Mouse (Mus musculus) forebrain, postnatal 0 days (tissue): ENCODE measurements at regions not wholly inside any gene's neighbourhood (a gene's known extent, or its start where the extent isn't known, plus 50 kb on each side); places are given as distances from the start of the nearest gene placed in this dataset.
"Not testable (repeated sequence)": the region's sequence is repeated elsewhere in the genome, so short reads cannot be mapped to it uniquely, and the experiment has no call there.

Source experiments
- ATAC-seq: fragments of 200-750 bp; cut with Nextera tagmentation; 2 replicates; pipeline ENCODE4 v1.8.0; 2017; ENCODE audit warnings: mild to moderate bottlenecking, moderate library complexity
- DNase-seq: peaks from one replicate; pipeline ENCODE4 v3.0.0-alpha.2; 2015
- H3K27ac ChIP-seq: fragments of 300-500 bp; sonication (generic); 2 replicates; pipeline ENCODE4 v1.5.1; 2014; ENCODE audit warnings: low read depth, mild to moderate bottlenecking, antibody characterized with exemption, low read length, moderate library complexity, mixed read lengths
- H3K27me3 ChIP-seq: fragments of 300-500 bp; sonication (generic); 2 replicates; pipeline ENCODE4 v1.6.1; 2014; ENCODE audit warnings: mild to moderate bottlenecking, low read length, mixed read lengths; ENCODE audit not compliant: insufficient read depth
- H3K36me3 ChIP-seq: fragments of 300-500 bp; sonication (generic); 2 replicates; pipeline ENCODE4 v1.6.1; 2014; ENCODE audit warnings: mild to moderate bottlenecking, moderate library complexity; ENCODE audit not compliant: insufficient read depth
- H3K4me1 ChIP-seq: fragments of 300-500 bp; sonication (generic); 2 replicates; pipeline ENCODE4 v1.6.1; 2014; ENCODE audit warnings: antibody characterized with exemption; ENCODE audit not compliant: insufficient read depth
- H3K4me2 ChIP-seq: fragments of 300-500 bp; sonication (generic); 2 replicates; pipeline ENCODE4 v1.6.1; 2014; ENCODE audit warnings: low read depth, mild to moderate bottlenecking, moderate library complexity
- H3K4me3 ChIP-seq: fragments of 300-500 bp; sonication (generic); 2 replicates; pipeline ENCODE4 v1.5.1; 2014; ENCODE audit warnings: low read depth, low read length, mixed read lengths
- H3K9ac ChIP-seq: fragments of 300-500 bp; sonication (generic); 2 replicates; pipeline ENCODE4 v1.6.1; 2014; ENCODE audit warnings: mild to moderate bottlenecking
- H3K9me3 ChIP-seq: fragments of 300-500 bp; sonication (generic); 2 replicates; pipeline ENCODE4 v1.6.1; 2016; ENCODE audit warnings: low read length
- CTCF ChIP-seq: sonication (generic); IDR thresholded peaks from 2 replicates; pipeline ENCODE4 v1.5.1; 2016; ENCODE audit warnings: antibody characterized with exemption, control low read depth, low read depth
- WGBS: fragments of 180-500 bp; shearing (Covaris S2); extraction: QIAGEN DNeasy Blood & Tissue Kit; methylation state at CpG from one replicate; pipeline ENCODE4 v1.1.7; 2014; 5-methylcytosine and 5-hydroxymethylcytosine counted together

DNA sequence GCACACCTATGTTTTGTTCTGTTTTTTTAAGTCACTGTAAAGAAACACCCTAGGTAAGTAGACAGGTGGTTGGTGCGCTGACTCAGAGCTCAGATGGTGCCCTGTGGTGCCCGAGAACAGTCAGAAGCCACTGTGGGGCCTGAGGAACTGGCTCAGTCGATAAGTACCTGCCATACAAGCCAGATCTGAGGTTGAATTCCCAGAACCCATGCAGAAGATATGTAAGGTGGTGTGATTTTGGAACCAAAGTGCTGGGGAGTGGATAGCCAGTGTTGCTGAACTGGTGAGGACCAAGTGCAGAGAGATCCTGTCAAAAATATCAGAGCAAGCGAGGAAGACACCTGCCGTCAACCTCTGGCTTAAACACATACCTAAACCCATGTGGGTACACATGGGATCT, 65.4 kb downstream of the Chst1 start:
- DNase-seq: no peak
- Histone ChIP-seq H3K36me3 (no peaks in the 10 kb centered on the region), H3K27ac (no peak overlapping the region), H3K4me2 (no peak overlapping the region), H3K9me3 (no peaks in the 10 kb centered on the region), H3K9ac (no peak overlapping the region), H3K27me3 (no peaks in the 10 kb centered on the region), H3K4me1 (no peaks in the 10 kb centered on the region), H3K4me3 (no peak overlapping the region)
- ATAC-seq: no peak
- no peak for TF ChIP-seq CTCF
- WGBS: 72% methylated on average over 5 of the region's 5 CpGs

DNA sequence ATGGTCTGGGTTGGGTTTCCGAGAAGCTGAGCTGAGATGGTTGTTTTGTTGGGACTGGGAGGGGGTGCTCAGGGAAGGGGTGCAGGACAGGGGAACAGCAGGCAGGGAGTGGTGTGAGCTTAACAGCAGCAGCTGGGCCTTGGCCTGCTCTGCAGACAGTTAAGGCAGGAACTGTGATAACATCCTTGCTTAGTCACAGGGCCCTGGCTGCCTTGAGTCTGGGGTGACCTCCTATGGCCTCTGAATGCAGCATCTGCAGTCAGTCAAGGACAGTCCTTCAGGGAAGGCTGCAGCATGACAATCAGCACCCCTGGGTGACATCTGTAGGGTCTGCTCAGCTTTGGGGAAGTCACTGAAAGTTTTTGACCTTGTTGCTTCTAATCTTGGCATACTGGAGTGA, 67.7 kb downstream of the Chst1 start:
- ATAC-seq: no peak
- no peak for TF ChIP-seq CTCF
- H3K9ac ChIP-seq: no peak overlapping the region
- no peaks in the 10 kb centered on the region for H3K36me3 ChIP-seq
- no peak overlapping the region for H3K4me2 ChIP-seq
- no peak for DNase-seq
- H3K9me3 ChIP-seq: no peaks in the 10 kb centered on the region
- no peak overlapping the region for H3K27ac ChIP-seq
- H3K27me3 ChIP-seq: no peaks in the 10 kb centered on the region
- H3K4me3 ChIP-seq: no peak overlapping the region
- WGBS: 83% methylated on average over 1 of the region's 1 CpGs
- 0 out of 2 replicates have a peak, but pooled peaks cover under 1% of the 10 kb centered on the region for H3K4me1 ChIP-seq

DNA sequence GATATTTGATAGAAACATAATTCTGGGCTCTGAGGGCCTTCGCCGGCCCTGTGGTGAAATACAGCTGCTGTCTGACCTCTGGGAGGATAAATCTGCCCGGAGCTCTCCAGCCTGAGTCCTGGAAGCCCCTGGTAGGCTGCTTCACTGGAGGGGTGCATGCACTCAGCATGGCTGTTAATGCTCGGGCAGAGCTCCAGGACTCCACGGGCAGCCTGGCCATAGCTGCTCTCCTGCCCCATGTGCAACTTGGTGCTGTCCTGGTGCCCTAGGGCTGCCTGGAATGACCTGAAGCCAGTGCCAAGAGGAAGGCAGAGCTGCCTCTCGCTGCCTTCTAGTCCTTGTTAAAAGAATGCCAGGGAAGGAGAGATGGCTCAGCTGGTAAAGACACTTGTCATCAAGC, 68.2 kb downstream of the Chst1 start:
- H3K9me3 ChIP-seq: no peaks in the 10 kb centered on the region
- H3K4me2 ChIP-seq: no peak overlapping the region
- no peak for TF ChIP-seq CTCF
- H3K27ac ChIP-seq: no peak overlapping the region
- no peak overlapping the region for H3K4me3 ChIP-seq
- no peaks in the 10 kb centered on the region for H3K36me3 ChIP-seq
- no peaks in the 10 kb centered on the region for H3K27me3 ChIP-seq
- ATAC-seq (no peak), DNase-seq (no peak)
- 47% methylated on average over 6 of the region's 6 CpGs for WGBS
- H3K4me1 ChIP-seq: 0 out of 2 replicates have a peak, but pooled peaks cover 6% of the 10 kb centered on the region
- H3K9ac ChIP-seq: no peak overlapping the region

DNA sequence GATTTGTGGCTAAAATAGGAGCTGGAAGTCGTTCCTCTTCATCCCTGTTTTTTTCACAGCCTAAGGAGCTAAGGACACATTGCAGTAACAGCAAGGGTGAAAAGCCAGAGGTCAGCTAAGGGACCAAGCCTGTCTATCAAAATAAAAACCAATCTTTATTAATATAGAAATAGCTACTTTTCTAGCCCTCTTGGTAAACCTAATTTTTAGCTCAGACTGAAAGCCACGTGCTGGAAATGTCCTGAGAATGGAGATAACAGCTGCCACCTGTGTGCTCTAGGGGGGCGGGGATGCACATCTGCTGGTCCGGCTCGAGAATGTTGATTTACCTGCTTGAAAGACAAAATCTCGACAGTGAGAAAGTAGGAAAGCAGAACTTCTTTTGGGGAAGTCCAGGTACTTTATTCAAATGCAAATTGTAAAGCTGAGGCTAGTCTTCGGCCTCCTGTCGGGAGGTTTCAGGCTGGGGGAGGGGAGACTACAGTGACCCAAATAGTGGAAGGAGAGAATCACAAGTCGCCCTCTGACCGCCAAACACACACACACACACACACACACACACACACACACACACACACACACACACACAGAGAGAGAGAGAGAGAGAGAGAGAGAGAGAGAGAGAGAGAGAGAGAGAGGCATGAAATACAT, 70.0 kb downstream of the Chst1 start:
- WGBS: 18% methylated on average over 9 of the region's 10 CpGs
- not testable (repeated sequence) for H3K27ac ChIP-seq, H3K9me3 ChIP-seq, H3K4me3 ChIP-seq, H3K36me3 ChIP-seq, H3K4me2 ChIP-seq, H3K4me1 ChIP-seq, DNase-seq, H3K9ac ChIP-seq, ATAC-seq, H3K27me3 ChIP-seq

GRCm38 (mm10) chr2:92671586-92671985, 72.1 kb downstream of the Chst1 start:
- 30% methylated on average over 5 of the region's 5 CpGs for WGBS
- TF ChIP-seq CTCF: no peak
- DNase-seq: peak; percentile 49
- H3K4me3 ChIP-seq: no peak overlapping the region
- no peak overlapping the region for H3K27ac ChIP-seq
- H3K9ac ChIP-seq: no peak overlapping the region
- H3K36me3 ChIP-seq: no peaks in the 10 kb centered on the region
- H3K9me3 ChIP-seq: no peaks in the 10 kb centered on the region
- ATAC-seq: peak; percentile 48
- no peaks in the 10 kb centered on the region for H3K27me3 ChIP-seq
- no peak overlapping the region for H3K4me2 ChIP-seq
- H3K4me1 ChIP-seq: 0 out of 2 replicates have a peak, but pooled peaks cover 7% of the 10 kb centered on the region

- H3K27me3 ChIP-seq: no peaks in the 10 kb centered on the region
- no peaks in the 10 kb centered on the region for H3K9me3 ChIP-seq
- H3K9ac ChIP-seq: no peak overlapping the region
- no peak overlapping the region for H3K4me3 ChIP-seq
- DNase-seq: no peak
- 69% methylated on average over 4 of the region's 4 CpGs for WGBS
- no peaks in the 10 kb centered on the region for H3K36me3 ChIP-seq
- H3K4me1 ChIP-seq: 0 out of 2 replicates have a peak, but pooled peaks cover 7% of the 10 kb centered on the region
- H3K4me2 ChIP-seq: no peak overlapping the region
- no peak for ATAC-seq
- H3K27ac ChIP-seq: no peak overlapping the region
- TF ChIP-seq CTCF: no peak
Measured at GRCm38 (mm10) chr2:92672106-92672505, 72.6 kb downstream of the Chst1 start.

DNA sequence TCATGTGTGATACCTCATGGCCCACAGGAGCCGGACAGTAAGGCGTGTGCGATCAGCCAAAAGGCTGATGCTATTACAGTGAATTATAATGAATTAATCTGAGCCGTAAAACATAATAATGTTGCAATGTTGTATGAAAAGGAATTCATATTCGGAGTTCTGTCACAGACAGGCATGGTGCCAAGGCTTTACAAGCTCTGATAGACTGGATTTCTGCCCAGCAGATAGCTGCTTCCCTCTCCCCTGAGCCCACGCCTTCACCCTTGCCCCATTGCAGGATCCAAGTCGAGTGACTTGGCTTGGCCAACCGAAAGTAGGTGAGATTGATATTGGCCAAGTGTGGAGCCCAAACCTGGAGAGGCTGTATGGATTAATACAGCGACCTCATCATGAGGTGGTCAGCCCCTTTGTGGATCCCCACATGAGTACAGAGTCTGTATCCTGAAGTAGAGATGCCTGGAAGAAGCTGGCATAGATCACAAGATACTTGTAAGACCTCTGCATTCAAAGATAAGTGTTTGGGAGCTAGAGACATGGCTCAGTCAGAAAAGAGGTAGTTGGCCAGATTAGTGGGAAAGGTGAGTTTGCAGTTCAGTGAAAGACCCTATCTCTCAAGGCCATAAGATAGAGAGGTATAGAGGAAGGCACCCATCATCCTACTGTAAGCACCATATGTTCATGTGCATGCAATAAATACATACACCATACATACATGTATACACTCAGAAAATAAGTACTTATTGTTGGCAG, 73.7 kb downstream of the Chst1 start:
- ATAC-seq (no peak), DNase-seq (peak; percentile 58)
- H3K4me3 ChIP-seq: no peak overlapping the region

More for the DNA sequence above, 73.7 kb downstream of the Chst1 start:
- no peak overlapping the region for H3K27ac ChIP-seq
- H3K36me3 ChIP-seq: no peaks in the 10 kb centered on the region
- no peak overlapping the region for H3K4me2 ChIP-seq
- H3K9ac ChIP-seq: no peak overlapping the region
- no peaks in the 10 kb centered on the region for H3K9me3 ChIP-seq
- no peaks in the 10 kb centered on the region for H3K27me3 ChIP-seq
- no peak for TF ChIP-seq CTCF
- H3K4me1 ChIP-seq: 0 out of 2 replicates have a peak, but pooled peaks cover 7% of the 10 kb centered on the region
- WGBS: 57% methylated on average over 9 of the region's 9 CpGs
